Mouse (Mus musculus) spleen, adult 18-20 months (tissue): ENCODE data around the gene Lrrk1.

Experiments
- DNase-seq, 2 experiments: peaks; one replicate each; pipeline ENCODE4 v3.0.0; 2022; ENCODE audit warnings: mixed read lengths in 2 of 2

Gene Lrrk1

GRCm38 (mm10) chr7:66249426-66249825 lies 138.7 kb downstream of the Lrrk1 start:
- DNase-seq, result no peak

GRCm38 (mm10) chr7:66249020-66249419 lies 139.1 kb downstream of the Lrrk1 start:
- DNase-seq, result no peak

GRCm38 (mm10) chr7:66248270-66248669 lies 139.9 kb downstream of the Lrrk1 start:
- no peak for DNase-seq

GRCm38 (mm10) chr7:66247274-66248021 lies 140.7 kb downstream of the Lrrk1 start:
- no peak for DNase-seq

GRCm38 (mm10) chr7:66246716-66247235 lies 141.4 kb downstream of the Lrrk1 start:
- no peak for DNase-seq

GRCm38 (mm10) chr7:66245646-66246045 lies 142.5 kb downstream of the Lrrk1 start:
- no peak for DNase-seq

- no peak for DNase-seq
Measured at GRCm38 (mm10) chr7:66243766-66244325, 144.3 kb downstream of the Lrrk1 start.

- DNase-seq, result no peak
Measured at GRCm38 (mm10) chr7:66241855-66242412, 146.2 kb downstream of the Lrrk1 start.

GRCm38 (mm10) chr7:66238157-66238556 lies 150.0 kb downstream of the Lrrk1 start:
- DNase-seq, result no peak

- DNase-seq, result no peak
Measured at GRCm38 (mm10) chr7:66233947-66234516, 154.1 kb downstream of the Lrrk1 start.

GRCm38 (mm10) chr7:66233141-66233946 lies 154.8 kb downstream of the Lrrk1 start:
- no peak for DNase-seq

- no peak for DNase-seq
Measured at GRCm38 (mm10) chr7:66231861-66232260, 156.3 kb downstream of the Lrrk1 start.

GRCm38 (mm10) chr7:66230638-66231550 lies 157.3 kb downstream of the Lrrk1 start:
- DNase-seq, result no peak

GRCm38 (mm10) chr7:66230246-66230637 lies 157.9 kb downstream of the Lrrk1 start:
- no peak for DNase-seq

GRCm38 (mm10) chr7:66229433-66229832 lies 158.7 kb downstream of the Lrrk1 start:
- no peak for DNase-seq

- DNase-seq, result no peak
Measured at GRCm38 (mm10) chr7:66228610-66228920, 159.6 kb downstream of the Lrrk1 start.

GRCm38 (mm10) chr7:66227814-66228609 lies 160.1 kb downstream of the Lrrk1 start:
- peak in 1 of 2 experiments; percentile 0 for DNase-seq

- no peak for DNase-seq
Measured at GRCm38 (mm10) chr7:66225881-66226280, 162.3 kb downstream of the Lrrk1 start.

- no peak for DNase-seq
Measured at GRCm38 (mm10) chr7:66224541-66224940, 163.6 kb downstream of the Lrrk1 start.

GRCm38 (mm10) chr7:66223731-66224130 lies 164.4 kb downstream of the Lrrk1 start:
- DNase-seq, result no peak

- DNase-seq, result no peak
Measured at GRCm38 (mm10) chr7:66222621-66223091, 165.5 kb downstream of the Lrrk1 start.
